Mouse (Mus musculus): ENCODE data around the gene Cox7a2l. TPM values are rescaled to one million over a fixed set of nuclear protein-coding genes. Genes with fewer than 3 reads are reported as not detected.
A peak's percentile ranks its signal among the peaks of the same experiment; 100 is the strongest.

The Cox7a2l gene
- total RNA-seq, 1 experiment from 2014 or later: 170 TPM

DNA sequence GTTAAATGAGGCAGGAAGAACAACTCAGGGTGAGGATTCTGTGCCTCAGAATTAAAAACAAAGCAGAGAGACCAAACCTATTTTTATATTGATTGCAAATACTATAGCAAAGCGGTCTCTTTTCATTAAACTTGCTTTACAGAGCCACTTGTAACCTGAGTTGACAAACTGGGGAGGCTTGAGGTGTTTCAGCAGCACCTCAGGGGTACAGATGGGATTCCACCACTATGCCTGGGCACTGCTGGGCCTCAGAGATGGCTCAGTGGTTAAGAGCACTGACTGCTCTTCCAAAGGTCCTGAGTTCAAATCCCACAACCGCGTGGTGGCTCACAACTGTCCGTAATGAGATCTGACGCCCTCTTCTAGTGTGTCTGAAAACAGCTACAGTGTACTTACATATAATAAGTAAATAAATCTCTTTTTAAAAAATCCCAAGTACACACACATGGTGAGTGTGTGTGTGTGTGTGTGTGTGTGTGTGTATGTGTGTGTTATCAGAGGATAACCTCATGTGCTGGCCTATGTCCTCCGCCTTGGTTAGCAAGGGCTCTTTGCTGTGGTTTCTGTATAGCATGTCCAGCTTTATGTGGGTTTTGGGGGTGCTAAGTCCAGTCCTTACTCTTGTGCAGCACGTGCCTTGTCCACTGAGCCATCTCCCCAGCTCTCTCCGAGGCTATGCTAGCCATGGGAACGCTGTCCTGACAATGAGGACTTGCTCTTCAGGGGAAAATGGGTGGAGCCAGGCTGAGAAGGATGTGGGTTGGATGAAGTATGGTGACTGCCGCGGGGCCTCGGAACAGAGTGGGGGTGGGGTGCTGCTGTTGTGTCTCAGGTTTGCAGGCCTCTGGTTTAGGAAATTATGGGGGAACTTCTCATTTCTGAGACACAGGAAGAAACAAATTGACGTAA lies 9.7 kb upstream of the Cox7a2l start:
- DNase-seq: peak; percentile 38

DNA sequence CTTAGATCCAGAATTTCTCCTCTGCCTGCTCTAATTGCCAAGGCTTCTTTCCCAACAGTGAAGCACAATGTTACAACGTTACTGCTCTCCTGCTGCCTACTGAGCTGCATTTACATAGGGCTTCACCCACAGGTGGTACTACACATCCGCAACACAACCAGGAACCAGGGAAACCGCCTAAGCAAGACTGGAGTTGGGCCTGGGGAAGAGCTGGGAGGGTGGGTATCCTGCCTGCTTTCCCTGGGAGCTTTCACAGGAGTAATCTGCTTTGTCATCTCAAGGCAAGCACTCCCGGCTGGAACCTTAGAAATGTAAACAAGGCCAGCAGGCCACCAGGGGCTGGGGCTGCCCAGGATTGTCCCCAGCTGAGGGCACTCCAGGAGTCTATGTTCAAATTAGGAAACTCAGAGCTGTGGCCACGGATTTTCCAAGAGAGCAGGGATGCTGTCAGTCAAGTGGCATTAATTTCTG lies 9.0 kb upstream of the Cox7a2l start:
- DNase-seq: no peak

DNA sequence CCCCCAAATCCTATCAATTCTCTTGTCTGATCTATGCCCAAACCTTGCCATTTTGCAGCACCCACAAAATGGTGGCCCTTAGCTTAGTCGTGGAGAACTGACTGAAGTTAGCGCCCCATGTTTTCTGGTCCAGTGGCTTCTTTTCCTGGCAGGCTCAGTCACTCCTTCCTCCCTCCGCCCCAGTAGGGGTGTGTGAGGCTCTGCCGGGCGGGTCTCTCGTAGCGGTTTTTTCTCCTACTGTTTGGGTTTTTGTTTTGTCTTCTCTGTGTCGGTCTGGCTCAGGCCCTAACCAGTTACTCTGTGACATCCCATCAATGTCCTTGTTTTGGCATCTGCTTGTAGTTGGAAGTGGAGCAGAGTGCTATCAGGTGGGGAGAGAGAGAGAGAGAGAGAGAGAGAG lies 8.5 kb upstream of the Cox7a2l start:
- no peak for DNase-seq

DNA sequence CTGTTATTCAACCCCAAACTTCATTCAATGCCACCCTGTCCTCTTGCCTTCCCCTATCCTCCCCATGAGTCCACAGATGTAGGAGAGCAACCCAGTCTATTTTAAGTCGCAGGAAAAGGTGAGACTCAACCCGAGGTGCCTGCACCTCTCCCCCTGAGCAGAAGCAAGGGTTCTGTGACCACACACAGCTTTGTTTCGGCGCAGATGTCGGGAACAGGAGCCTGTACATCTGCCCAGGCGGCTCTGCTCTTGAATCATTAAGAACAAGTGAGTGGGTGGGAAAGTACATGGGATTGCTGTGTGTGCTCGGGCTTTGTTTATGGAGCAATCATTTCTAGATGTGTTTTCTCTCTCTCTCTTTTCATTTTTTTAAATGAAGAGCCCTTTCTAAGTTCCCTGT lies 7.6 kb upstream of the Cox7a2l start:
- DNase-seq: no peak

DNA sequence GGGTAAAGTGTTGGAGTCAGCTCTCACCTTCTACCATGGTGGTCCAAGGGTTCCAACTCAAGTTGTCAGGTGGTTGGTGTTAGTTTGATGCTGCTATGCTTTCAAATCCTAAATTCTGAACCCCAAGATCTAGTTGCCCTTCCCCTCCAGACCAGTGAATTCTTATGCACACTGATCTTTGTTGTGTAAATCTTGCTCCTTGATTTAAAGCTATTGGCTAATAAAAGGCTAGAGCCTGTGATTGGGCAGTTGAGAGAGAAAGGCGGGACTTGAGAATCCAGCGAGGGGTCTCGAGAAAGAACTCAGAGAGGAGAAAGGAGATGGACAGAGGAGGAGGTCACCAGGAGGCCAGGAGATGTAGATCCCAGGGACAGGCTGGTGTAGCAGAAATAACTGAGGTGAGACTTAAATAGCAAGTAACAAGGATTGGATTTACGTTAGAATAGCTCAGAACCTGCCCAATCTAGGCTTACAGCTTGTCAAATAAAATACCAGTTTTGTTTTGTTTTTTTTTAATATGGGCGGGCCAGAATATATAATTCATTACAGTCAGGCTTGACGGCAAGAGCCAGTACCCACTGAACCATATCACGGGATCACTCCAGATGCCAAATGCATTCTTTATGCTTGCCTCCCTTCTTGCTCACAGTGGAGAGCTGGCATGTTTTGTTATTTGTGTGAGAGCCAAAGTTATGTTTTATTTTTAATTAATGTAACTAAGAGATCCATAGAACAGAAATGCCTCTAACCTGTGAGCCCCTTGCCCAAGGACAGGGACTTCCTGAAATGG lies 5.7 kb upstream of the Cox7a2l start:
- no peak for DNase-seq

DNA sequence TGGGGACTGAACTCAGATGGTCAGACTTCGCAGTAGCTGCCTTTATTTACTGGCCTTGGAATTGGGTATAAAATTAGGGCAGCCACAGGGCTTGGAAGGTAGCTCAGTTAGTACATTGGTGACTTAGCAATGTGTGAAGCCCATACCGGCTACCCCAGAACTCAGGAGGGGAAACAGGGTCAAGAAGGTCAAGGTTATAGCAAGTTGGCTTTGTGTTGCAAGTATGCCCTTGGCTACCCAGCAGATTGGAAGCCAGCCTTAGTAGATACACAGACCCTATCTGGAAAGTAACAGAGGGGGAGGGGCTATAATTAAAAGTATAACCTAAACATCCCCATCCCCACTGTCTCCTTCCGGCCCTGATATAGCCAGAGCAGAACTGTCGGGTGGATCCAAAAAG lies 4.8 kb upstream of the Cox7a2l start:
- no peak for DNase-seq

DNA sequence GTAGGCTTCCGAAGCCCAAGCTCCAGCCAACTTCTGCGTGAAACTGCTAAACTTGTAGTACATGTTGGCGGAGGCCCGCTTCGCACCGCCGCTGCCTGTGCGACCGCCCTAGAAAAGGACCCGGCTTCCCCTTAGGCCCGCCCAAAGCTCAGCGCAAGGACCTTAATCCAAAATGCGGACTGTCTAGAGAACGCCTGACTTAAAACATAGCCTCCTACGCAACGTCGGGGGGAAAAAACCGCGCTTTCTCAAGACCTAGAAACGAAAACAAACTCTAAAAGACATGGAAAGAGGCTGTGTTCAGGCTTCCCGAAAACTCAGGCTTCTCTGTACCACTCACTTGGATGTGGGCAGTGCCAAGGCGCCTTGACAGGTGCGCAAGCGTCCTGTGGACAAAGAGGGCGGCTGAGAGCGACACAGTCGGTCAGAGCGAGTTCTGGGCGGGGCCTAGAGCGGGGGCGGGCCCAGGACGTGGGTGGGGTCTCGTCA lies 2.9 kb downstream of the Cox7a2l start:
- peak; percentile 89 for DNase-seq

DNA sequence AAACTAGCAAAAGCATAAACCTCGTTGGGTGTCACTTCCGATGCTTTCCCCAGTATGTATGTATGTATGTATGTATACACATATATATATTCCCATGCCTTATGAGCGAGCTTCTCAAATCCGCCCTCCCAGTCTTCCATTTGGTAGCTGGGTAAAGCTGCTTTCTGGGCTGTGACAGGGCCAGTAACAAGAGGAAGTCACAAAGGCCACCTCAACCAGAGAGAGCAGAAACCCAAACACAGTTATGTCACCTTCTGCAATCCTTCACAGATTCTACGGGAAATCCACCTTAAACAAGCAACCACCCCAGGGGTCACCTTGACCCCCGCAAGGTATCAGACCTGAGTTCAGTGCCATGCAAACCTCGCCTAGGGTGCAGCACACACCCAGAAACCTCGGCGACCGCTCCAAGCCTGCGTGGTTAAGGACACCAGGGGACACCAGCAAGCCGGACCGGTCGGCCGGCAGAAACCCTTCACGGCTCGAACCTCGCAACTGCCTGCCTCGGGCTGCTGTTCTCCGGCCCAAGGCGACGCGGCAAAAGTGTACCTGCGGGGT lies 3.4 kb downstream of the Cox7a2l start:
- no peak for DNase-seq

DNA sequence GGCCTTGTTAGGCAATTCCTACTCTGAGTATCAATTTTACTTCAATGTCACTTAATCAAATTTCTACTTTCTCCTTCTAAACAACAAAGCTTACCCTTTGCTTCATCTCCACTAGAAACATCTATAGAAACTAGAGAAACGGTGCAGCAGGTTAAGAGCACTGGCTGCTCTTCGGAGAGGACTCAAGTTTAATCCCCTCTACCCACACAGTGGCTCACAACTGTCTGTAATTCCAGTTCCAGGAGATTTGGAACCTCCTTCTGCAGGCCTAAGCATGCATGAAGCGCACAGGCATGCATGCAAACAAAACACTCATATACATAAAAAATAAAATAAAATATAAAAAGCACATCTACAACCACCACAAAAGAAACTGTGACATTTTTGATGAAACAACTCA lies 5.0 kb downstream of the Cox7a2l start:
- DNase-seq: no peak

DNA sequence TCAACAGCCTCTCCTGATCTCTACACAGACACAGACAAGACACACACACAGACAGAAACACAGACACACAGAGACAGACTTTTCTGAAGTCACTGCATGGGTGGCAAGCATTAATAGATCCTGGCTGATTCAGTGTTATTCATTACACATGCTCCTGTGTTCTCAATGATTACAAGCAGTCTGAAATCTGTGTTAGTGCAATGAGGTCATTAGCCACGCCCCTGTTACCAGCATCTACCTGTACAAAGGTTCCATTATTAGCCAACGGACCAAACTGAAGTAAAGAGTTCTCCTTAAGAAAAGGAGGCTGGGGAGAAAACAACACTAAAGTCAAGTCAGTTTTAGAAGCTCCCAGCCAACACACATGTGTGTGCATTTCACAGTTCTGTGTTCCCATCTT lies 13.4 kb downstream of the Cox7a2l start:
- DNase-seq: no peak

DNA sequence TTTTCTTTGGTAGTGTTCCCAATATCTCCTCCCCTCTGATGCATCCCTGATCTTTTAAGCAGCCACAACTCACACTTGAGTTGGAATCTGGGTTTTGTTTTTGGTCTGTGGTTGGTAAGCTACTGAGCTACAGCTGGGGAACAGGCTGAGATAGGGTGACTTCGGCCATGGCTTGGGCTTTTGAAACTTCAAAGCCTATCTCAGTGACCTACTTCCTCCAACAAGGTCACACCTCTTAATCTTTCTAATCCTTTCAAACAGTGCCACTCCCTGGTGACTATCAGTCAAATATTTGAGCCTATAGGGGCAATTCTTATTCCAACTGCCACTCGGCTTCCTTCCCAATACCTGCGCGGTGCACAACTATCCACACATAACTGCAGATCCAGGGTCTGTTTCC lies 17.4 kb downstream of the Cox7a2l start:
- DNase-seq: no peak

DNA sequence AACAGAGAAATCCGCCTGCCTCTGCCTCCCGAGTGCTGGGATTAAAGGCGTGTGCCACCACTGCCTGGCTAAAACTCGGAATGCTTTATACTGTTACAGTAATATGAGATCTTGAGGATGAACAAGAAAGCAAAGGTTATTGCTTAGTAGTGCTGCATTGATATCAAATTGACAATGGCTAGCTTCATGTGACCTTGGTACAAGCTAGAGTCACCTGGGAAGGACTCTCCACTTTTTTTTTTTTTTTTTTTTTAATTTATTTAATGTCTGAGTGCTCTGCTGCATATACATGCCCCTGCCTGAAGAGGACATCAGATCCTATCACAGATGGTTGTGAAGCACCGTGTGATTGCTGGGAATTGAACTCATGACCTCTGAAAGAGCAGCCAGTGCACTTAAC lies 18.2 kb downstream of the Cox7a2l start:
- DNase-seq: no peak

DNA sequence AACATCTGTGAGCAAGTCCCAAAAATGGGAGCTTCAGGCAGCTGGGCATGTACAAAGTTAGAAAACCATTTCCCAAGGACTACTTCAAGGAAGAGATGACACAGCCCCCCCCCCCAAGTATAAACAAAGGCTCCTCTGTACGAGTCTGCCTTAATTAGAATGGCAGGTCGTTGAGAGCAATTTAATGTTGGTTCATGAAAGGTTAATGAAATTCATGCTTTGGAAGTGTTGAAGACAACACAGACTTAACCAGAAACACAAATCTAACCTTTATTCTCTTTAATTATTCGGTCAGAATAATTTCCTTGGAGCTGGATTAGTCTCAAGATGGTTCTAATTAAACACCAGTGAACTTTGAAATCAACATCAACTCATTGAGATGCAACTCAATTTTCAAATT lies 29.4 kb downstream of the Cox7a2l start:
- DNase-seq: no peak

DNA sequence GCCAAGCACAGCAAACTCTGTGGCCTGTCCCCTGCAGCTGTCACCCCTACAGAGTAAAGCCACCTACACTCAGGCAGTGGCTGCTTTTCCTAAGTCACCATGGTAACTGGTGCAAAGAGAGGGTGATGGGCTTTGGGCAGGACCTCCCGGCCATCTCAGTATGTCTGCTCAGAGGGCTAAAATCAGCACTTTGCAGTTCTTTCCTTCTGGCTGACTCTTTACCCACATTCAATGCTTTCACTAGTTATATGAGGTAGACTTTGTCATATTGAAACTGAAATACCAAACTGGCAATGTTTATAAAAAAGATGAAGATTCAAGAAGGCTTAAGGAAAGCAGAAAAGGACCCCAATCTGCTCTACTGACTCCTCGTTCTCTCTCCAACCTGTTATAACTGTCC lies 33.3 kb downstream of the Cox7a2l start:
- no peak for DNase-seq

DNA sequence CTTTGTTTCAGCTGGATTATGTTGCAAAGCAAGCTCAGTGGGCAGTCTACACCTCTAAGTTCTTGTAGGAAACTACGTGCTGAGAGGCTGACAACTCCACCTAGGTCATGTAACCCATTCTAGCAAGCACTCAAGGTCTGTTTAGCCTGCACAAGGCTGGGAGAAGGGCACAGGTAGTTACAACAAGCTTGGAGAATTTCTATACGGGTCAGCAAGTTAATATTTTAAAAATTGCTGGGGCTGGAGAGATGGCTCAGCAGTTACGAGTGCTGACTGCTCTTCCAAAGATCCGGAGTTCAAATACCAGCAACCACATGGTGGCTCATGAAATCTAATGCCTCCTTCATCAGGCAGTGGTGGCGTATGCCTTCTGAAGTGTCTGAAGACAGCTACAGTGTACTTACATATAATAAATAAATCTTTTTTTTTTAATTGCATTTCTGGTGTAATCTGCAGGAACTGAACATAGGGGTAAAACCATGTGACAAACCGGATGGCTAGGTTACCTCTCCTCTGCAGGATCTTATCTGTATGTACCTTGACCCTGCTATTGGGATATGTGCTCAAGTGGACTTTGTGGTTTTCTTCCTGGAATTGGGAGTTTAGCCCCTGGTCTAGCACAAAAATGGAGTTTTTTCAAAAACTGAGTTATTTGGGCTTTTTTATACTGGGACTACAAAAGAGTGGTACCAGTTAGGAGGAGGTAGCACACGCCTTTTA lies 34.2 kb downstream of the Cox7a2l start:
- DNase-seq: no peak

DNA sequence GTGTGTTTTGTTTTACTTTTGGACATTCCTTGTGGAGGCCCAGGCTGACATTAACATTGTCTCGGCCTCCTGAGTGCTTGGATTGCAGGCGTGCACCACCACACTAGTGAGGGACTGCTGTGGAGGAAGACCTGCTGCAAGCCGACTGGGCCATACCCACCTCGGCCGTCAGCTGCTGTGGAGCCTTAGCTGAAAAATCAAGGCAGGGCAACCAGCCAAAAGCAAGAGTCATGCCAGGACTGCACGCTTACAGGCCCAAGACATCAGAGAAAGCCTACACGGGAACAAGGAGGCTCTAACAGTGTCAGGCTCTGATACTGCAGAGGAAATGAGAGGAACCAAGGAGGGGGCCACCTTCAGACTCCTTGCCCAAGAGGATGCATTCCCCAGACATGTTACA lies 35.6 kb downstream of the Cox7a2l start:
- peak; percentile 37 for DNase-seq

DNA sequence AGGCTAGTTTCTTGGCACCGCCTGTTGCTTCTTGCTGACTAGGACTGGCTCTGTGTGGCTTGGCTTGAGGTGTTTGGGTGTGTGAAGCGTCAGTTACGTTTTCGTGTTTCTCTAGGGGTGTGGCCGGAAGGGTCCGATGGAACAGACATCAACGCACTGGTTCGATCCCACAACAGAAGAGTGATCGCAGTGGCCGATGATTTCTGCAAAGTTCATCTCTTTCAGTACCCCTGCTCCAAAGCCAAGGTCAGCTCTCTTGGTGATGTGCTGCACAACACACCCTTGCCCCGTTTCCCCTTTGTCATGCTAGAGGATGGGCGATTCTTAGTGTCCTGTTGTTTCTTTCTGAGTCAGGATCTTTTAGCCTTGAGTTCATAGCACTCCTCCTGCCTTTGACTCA lies 40.0 kb downstream of the Cox7a2l start:
- DNase-seq: no peak

DNA sequence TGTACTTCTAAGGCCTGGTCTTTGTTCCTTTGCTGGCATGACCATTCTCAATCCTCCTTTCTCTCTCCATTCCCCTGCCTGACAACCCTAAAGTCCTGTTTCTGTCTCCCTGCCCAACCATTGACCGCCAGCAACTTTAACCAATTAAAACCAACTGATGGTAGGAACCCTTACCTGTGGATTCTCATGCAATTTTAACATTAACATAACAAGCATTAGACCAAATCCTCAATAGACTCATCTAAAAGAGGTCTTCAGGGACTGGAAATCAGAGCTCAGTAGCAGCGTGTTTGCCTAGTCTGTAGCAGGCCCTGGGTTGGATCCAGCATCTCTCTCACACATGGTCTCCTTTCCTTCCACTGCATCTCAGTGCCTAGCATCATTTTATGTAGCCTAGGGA lies 47.5 kb downstream of the Cox7a2l start:
- DNase-seq: no peak

DNA sequence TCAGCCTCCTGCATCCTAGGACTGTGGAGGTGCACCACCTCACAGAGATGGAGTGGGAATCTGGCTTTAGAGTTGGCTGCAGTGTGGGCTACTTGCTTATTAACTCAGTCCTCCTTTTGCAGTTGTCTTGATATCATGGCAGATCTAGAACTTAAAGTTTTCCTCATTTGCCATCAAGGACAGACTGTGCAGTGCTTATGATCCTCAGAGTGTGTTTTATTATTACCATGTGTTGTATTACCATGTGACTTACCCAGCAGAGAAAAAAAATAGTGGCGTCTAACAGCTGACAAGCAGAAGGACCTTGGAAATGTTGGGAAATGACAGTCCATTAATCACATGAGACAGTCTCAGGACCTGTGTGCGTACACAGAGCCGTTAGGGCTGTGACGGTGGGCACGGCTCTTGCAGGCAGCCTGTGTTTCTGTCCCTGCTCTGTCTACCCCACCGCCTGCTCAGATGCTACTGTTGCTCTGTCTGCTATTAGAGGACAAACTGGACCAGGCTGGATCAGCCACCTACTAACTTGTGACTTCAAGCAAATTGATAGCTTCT lies 50.4 kb downstream of the Cox7a2l start:
- no peak for DNase-seq

DNA sequence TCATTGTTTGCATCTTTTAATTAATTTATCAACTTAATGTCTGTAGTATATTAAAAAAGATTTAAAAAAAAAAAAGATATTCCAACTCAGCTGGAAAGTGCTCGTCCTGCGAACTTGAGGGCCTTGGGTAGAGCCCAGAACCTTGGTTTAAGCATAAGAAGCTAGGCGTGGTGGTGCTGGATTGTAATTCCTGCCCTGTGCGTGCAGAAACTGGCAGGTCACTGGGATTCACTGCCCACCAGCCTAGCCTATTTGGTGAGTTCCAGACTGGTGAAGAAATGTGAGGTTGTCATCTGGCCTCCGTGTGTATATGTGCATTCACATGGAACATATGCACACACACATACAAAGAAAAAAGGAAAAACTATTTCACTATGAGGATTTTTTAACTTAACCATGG lies 51.2 kb downstream of the Cox7a2l start:
- no peak for DNase-seq

DNA sequence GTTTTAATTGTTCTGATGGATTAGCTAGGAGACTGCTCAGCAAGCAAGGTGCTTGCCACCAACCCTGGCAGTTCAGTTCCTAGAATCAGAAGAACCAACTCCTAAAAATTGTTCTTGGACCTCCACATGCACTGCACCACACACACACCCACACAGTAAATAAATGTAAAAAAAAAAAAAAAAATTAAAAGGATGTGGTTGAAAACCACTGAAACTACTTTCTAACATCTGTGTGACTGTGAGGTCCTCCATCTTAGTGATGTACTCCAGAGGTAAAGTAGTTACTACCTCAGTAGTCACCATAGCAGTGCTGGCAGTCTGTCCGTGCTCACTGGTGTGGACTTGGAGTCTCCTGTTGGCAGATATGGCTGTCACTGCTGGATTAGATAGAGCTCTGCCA lies 59.9 kb downstream of the Cox7a2l start:
- no peak for DNase-seq

DNA sequence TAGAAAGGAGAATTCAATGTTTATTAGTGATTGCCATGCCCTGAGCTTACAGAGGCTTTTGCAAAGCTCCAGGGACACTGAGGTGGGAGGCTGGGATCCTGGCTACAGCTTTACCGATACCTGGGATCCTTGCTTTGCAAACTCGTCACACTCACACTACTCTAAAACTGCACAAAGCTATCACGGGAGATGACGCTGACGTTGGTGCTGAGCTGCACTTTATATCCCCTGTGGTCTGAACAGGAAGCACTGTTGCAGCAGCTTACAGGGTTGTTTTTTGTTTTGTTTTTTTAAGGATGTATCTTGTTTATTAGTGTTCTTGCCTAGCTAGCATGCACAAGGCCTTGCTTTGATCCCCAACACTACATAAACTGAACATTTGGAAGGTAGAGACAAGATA lies 63.5 kb downstream of the Cox7a2l start:
- DNase-seq: no peak
